Mouse (Mus musculus): Measurements from ENCODE around the gene Lrch1.

DNA sequence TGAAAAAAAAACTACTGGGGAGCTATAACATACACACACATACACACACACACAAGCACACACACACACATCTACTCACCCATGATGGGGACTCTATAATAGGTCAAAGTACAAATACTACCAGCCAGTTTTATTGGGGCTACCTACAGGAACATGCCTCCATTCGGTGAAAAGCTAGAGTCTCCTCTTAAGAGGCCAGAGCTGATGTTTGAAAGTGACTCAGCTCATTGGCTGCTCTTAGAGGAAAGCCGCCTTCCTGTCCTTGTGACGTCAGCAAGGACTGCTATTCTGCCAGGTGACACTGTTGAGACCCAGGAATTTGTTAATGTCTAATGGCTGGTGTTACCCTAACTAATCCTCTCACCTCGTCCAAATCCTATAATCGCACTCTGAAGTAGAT, 25.0 kb upstream of the Lrch1 start:
- TF ChIP-seq CTCF (IDR thresholded peaks at IDR 0.05; ENCODE audit: insufficient read depth, low read depth, low read length) (no peak), POLR2A (IDR thresholded peaks at IDR 0.05; ENCODE audit: insufficient read depth, low read depth, low read length) (no peak)
